Mouse (Mus musculus) gastrocnemius, adult 8-10 months (tissue): ENCODE measurements around the gene Gm20388. TPM values are rescaled to one million over a fixed set of nuclear protein-coding genes. Genes with fewer than 3 reads are reported as not detected.

Experiments
- DNase-seq, 2 experiments: peaks; one replicate each; pipeline ENCODE4 v3.0.0; 2022; ENCODE audit warnings: low spot score in 2 of 2
- total RNA-seq, 4 experiments: library from RNA; stranded (reverse); gene quantifications; 2 replicates each; pipeline ENCODE4 v1.2.4; 2022

Gm20388 gene
- total RNA-seq, 4 experiments from 2014 or later: 4.4 to 20.0 (median 7.9) TPM; not detected in 1

DNA sequence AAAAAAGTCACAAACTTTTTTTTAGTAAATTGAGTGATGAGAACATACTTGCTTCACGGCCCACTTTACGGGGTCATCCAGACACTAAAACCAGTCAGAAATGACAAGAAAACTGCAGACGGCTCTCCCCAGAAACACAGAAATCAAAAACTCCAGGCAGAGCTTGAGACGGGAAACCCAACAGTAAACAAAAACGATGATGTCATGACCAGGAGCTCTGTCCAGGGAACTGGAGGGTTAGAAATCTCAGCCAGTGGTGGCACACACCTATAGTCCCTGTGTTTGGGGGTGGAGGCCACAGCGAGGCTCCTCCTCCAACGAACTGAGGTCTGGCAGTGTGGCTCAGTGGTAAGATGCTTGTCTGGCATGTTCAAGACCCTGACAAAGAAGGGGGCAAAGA, 1291.0 kb downstream of the Gm20388 start:
- no peak for DNase-seq

DNA sequence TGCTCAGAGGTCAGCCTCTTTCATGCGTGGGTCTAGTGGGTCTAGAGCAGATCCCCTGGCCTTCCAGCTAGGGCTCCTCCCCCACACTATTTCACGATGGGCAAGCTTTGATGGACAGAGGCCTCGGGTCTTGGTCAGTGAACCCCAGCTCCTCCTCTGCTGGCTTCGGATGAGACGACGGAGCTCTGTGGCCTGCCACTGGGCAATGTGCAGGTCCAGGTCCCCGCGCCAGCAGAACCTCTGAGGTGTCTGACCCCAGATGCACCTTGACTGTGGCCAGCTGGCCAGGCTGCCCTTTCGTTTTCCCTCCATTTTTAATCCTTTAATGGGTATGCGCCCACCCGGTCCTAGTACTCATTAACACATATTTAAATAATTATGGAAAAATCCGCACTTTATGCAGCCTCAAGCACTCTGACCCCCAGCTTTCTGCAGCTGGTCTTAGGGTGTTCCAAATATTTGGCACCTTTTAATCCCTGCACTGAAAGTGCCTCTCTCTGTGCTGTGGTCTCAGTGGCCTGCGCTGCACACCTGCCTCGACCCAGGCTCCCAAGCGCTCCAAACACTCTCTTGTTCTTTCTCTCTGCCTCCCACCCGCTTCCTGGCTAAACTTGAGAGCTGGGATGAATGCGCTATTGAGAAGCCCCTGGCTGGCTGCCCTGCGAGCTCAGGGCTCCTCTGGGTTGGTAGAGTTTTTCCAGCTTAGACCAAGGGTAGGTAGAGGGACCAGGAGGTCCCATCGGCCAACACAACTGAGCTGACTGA, 1293.2 kb downstream of the Gm20388 start:
- DNase-seq: no peak

DNA sequence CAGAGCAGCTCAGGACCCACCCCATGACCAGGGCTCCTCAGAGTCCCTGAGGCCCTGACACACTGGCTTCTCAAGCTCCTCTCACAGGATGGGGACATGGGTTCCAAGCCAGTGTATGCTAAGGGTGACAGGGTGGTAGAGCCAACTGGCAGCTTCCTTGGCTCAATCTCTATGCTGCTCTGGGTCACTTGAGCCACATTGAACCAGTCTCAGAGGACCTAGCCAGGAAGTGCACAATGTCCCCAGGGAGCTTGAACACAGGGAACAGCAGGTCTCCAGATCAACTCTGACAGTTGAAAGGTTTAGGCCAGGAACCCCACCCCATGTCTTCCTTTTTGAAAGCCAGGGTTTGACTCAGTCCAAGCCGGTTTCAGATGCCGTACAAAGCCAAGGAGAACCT, 1296.5 kb downstream of the Gm20388 start:
- DNase-seq: no peak

DNA sequence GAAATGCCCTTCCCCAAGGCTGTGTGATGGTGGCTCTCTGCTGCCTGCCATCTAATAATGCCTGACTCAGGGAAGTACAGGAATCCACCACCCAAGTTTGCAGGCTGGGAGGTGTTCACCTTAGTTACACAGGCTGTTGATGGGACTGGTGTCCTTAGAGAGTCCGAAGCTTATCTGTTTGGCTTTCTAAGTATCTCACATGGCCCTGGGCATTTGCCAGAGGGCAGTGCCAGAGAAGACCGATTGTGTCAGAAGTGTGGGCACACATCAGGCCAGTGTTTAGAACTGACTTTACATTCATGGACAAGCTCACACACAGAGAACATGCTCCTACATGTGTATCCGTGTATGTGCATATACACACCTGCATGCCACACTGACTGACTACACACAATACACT, 1300.0 kb downstream of the Gm20388 start:
- no peak for DNase-seq

DNA sequence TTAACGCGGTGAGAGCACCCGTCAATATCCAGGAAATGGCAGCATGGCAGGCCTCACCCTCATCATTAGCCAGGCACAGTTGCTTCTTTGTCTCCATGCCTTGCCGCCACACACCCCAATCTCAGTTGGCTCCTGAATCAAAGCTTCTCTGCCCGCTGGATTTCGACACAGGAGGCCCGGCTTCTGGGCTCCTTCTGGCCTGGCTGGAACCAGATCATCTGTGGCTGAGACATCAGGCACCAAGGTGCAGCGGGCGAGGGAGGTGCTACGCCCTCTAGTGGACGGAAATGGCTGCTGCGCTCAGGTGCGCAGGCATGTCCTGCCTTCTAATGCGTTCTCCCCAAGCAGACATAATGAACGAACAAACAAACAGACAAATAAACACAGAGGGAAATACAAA, 1302.6 kb downstream of the Gm20388 start:
- DNase-seq: no peak

DNA sequence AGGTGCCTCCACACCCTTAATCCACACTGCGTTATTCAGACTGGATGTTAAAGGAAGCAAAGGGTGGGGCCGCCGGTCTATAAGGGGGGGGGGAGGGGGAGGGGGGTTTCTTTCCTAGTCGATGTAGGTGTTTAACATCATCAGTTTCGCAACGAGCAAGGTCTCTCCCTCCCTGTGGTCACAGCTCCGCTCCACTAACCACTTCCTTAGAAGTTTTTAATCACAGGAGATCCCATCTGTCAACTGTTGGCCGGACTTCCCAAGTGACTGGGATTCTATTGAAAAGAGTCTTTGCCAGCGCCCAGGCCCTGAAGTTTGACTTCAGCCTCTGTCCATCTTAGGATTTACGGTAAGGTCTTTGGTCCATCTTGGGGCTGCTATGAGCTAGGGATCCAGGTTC, 1303.0 kb downstream of the Gm20388 start:
- DNase-seq: no peak

DNA sequence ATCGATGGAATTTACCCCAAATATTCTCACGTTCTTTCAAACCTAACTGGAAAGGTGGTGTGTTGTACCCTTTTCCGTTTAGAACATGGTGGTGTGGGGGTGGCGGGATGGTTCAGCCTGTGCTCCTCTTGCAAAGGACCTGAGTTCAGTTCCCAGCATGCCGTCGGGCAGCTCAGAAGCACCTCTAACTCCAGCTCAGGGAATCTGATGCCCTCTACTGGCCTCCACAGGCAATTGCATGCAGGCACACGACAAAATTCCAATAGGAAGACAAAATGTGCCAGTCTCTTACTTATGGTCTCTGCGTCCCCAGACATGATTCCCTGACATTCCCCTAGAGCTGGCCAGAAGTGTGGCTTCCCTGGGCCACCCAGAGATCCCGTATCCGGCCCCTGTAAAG, 1304.3 kb downstream of the Gm20388 start:
- no peak for DNase-seq

DNA sequence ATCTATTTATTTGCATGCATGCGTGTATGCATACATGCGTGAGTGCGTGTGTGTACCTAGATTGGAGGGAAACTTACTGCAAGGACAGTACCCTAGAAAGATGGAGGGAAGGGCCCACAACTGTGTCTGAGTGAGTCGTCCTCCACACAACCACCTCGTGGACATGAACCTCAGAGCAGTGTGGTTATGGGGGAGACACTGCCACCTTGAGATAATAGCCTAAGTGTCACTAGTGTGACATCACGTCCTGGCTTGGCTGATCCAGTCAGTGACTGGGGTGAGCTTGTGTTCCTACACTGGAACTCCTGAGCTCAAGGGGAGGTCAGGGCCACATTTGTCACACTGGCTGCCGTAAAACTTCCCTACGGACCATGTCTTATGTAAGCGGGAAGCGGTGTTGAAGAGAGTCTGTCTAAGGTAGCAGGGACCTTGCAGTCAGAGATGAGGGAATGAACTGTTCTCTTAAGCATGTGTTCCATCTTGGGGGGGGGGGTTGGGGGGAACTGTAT, 1305.9 kb downstream of the Gm20388 start:
- DNase-seq: no peak

DNA sequence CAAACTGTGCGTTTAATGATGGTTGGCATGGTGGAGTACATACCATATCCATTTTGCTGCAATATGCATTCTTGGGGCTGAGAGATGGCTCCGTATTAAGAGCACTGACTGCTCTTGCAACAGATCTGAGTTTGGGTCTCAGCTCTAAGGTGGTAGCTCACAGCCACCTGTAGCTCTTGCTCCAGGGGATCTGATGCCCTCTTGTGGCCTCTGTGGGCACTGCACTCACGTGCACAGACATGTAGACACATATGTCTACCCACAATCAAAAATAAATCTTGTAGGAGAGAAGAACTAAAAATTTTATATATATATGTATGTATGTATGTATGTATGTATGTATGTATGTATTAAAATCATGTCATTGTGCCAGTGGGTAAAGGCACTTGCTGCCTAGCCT, 1307.8 kb downstream of the Gm20388 start:
- no peak for DNase-seq

DNA sequence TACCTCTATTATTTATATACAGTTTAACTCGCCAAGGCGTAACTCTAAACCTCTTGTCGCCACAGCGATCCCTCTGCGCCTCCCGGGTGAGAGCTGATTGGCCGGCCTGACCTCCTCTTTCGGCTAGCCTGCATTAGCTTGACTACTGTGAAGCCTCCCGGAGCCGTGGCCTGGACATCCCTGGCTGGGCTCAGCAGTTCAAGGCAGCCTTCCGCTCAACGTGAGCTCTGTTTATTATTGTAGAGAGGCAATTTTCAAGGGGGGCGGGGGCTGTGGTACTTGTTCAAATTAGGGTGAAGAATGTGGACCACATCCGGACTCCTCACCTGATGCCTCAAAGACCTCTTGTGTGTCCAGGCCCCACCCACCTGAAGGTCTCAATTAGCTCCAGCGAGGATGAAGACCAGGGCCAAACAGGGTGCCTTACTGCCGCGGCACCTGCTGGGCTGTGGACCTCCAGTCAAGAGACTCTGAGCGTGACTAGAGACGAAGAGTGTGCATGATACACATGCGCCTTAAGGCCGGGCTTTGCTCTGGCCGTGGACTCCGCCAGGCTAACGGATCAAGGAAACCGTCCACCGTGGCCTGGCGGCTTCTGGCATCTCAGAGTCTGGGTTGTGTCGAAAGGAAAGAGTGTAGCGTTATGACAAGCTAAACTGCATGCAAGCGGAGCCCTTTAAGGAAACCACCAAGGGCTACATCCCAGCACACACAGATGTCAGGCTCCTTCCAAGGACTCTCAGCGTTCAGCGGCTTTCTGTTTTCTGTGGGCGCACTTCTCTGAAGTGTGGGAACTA, 1309.7 kb downstream of the Gm20388 start:
- no peak for DNase-seq

DNA sequence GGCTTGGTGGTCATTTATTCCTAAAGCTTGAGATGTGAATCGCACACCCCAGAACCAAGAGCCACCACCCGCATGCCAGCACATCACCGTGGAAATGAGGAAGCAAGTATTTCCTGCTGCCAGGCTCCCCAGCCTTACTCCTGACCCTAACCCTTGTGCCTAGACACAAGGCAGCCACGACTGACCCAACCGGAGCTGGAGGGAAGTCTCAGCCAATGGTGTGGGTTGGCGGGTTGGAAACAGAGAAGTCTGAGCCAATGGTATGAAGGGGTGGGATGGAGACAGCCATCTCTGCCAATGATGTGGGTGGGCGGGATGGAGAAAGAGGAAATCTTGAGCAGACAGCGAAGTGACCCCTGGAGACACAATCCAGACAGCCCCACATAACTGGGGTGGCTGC, 1314.1 kb downstream of the Gm20388 start:
- no peak for DNase-seq

DNA sequence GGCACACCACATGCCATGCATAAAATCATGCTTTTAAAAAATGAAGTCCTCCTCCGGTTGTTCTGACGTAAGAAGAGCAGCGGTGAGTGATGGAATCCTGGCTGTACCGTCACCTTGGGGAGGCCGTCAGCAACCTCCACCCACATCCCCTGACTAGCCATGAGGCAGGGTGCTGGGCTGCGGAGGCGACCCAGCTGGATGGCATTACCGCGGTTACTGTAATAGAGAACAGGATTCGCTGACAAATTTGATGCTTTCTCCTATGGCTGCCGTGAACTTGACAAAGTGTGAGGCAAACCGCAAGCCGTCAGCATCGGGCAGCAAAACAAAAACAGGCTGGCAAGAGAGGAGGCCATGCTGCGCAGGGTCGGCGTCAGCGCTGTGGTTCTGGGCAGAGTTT, 1317.1 kb downstream of the Gm20388 start:
- no peak for DNase-seq

DNA sequence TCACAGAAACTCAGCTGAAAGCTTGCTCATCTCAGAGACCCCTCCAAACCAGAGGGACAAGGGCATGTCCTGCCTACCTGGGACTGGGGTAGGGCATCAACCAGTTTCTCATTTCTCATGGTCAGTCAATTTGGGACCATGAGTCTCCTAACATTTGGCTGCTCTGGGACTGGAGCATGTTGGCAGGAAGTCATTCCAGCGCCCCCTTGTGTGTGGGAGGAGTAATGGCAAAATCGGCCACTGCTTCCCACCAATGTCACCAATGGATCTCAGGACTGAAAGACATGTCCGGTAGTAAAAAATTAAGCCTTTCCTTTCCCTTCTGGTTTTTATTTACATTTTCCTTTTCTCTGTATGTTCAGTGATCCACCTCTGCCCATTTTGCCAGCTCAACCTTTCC, 1318.3 kb downstream of the Gm20388 start:
- DNase-seq: no peak

DNA sequence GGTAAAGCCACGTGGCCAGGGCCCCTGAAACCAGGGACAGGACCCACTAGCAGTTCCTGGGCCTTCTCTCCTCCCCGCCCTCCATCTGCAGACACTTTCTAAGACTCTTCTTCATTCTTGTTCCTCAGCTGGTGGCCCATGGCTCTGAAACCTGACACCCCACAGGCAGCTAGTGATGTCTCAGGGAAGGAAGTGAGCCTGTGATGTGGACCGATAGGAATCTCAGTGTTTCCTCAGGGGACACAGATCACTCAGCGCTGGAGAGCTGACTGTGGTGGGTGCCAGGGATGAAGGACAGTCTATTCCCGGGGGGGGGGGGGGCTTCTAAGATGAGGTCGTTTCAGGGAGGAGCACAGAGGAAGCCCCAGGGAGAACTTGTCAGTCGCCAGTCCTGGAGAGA, 1318.9 kb downstream of the Gm20388 start:
- DNase-seq: no peak

DNA sequence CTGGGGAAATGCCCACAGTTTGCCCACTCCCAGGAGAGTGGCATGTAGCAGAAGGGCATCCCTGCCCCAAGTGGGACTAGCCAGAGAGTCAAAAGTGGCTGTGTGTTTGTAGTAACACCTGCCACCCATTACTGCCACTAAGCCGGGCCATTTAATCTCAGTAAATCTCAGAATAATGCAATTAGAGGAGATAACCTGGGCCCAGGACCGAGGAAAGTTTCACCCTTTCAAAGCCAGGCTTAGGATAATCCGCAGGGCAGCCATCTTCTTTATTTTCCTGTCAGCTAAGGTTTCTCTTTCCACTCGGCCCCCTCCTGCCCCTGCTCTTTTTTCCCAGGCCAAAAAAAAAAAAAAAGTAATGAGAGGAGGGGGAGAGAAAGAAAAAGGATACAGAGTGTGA, 1322.6 kb downstream of the Gm20388 start:
- DNase-seq: no peak

DNA sequence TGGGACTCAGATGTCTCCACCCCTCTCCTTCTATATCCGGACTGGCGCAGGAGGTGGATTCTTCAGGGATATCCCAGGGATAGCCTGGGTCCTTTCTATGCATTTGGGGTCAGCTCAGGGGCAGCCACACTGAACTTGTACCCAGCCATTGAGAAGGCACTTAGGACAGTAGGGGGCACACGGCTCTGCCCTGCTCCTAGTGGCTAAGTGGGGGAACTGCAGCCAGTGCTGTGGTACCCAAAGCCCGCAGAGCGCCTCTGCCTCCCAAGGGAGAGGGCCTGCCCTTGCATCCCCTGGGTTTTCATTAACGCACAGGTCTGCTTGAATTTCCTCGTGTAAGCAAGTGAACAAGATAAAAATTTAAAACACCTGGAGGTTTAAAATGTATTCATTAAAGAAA, 1324.3 kb downstream of the Gm20388 start:
- no peak for DNase-seq

DNA sequence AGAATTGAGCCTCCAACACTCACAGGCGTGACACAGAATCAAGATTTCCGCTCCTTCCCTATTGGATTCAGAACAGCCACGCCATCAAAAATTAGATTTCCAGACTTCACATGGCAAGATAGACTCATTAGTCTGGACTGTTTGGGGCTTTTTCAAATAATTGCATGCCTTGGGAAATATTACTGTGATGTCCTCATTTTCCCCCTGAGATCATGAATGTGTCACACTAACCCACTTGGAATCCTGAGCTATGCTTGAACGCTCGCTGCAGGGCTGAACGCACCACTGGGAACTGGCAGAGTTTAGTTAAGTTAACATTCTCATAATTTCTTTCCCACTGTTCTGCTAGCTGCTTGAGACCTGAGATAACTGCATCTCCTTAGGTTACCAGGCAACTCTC, 1329.0 kb downstream of the Gm20388 start:
- DNase-seq: no peak

DNA sequence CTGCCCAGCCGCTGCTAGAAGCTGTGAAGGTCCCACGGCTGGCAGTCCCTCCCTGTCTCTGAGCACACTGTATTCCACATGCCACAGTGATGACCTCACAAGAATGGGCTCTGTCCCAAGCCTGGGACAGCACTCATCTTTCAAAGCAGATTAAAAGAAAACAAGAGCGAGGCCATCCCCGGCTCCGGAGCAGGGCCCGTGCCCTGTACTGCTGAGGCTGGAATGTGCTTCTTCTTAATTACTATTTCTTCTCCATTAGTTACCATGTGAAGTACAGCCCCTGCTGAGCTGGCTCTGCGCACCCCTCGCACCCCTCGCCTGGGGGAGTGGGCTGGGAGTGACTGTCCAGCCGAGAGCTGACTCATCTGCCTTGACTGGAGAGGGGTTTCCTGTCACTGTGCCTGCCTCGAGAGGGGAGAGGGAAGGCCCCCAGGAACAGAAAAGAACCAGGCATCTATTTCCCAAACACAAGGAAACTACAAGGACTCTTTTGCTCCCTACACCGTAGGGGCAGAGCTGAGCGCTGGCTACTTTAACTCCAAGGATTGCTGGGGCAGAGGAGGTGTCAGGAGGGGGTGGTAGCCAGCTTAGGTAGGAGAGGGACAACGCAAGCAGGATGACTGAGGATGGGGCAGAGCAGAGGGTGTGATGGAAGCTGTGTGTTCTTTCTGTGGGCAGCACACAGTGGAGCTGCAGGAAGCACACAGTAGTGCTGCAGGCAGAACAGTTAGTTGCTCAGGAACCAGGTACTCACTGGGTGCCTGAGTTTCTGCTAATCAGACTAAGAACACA, 1331.3 kb downstream of the Gm20388 start:
- DNase-seq: no peak

DNA sequence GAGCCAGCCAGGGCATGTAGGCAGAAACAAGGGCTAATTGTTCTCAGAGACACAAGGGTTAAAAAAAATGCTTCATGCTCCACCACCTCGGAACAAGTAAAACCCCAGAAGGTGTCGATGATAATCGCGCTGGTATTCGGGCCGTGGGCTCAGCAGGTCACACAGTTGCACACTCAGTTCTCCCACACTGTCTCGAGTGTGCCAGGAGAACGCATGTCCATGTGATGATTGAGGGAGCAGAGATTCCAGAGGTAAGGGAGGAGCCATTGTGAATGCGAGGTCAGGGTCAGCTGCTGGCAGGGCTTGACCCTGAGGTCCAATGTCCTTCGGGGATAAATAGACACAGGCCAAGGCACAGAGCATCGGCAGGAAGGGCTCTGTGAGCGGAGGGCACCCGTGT, 1332.0 kb downstream of the Gm20388 start:
- DNase-seq: no peak

DNA sequence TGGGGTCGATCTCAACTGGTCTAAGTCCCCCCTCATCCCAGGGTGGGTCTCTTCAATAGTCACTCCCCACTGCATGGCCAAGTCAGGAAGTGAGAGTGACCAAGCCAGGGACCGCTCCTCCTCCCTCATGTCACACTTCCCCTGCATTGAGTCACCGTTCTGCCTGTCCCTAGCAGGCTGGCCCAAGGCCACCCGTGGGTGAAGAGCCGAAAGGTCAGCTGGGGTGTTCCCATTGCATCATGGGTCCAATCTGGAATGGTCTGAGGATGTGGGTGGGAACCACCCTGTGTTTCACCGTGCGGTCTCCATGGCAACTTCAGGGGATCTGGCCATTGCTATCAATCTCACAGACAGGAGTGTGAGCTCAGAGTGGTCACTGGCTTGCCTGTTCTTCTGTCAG, 1338.2 kb downstream of the Gm20388 start:
- no peak for DNase-seq

DNA sequence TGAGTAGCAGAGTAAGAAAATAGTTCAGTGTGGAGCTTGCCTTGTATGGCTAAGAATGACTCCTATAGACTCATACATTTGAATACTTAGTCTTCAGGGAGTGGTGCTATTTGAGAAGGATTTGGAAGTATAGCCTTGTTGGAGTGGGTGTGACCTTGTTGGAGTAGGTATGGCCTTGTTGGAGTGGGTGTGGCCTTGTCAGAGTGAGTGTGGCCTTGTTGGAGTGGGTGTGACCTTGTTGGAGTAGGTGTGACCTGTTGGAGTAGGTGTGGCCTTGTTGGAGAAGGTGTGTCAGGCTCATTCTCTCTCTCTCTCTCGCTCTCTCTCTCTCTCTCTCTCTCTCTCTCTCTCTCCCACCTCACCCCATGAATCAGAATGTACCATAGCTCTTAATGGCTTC, 1338.8 kb downstream of the Gm20388 start:
- DNase-seq: no peak

DNA sequence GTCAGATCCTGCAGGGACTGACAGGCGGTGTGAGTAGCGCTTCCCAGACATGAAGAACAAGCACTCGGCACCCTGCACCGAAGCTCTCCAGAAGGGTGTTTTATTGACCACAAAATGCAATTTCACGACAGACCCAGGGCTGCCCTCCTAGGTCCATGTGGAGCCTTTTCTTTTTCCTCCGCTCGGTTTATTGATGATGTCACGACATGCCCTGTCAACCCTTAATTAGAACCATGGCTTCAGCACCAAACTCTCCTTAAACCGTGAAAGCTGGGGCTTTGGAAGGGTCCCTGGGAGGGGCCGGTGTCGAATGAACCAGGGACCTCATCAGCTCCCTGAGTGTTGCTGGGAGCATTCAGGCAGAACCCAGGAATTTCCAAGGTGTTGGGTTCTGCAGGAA, 1340.4 kb downstream of the Gm20388 start:
- no peak for DNase-seq
